Mouse (Mus musculus) left cerebral cortex, postnatal 25 days (tissue): ENCODE data around the gene Cobl. TPM values are rescaled to one million over a fixed set of nuclear protein-coding genes. Genes with fewer than 3 reads are reported as not detected.

Experiments
- DNase-seq, 2 experiments: peaks; one replicate each; pipeline ENCODE4 v3.0.0; 2022; ENCODE audit warnings: low spot score in 2 of 2, mixed read lengths in 1 of 2
- intact Hi-C: fragments of 180-260 bp; cut with DNase I; formaldehyde crosslinking; loops from one replicate; pipeline ENCODE4 v1.15.1; 2025
- total RNA-seq, 2 experiments: library from RNA; stranded (reverse); gene quantifications; 2 replicates each; pipeline ENCODE4 v1.2.3; 2021

The Cobl gene
- total RNA-seq, 2 experiments from 2014 or later: 106 to 126 TPM

GRCm38 (mm10) chr11:12340697-12341096 lies 124.1 kb downstream of the Cobl start:
- intact Hi-C loops: loop anchor here (5.0 kb wide), 2 partner anchors 313 to 348 kb away; no protein-coding TSS in a partner anchor

GRCm38 (mm10) chr11:12336145-12336544 lies 128.6 kb downstream of the Cobl start:
- DNase-seq: no peak
- intact Hi-C loops: no loop called here

More at GRCm38 (mm10) chr11:12340697-12341096, 124.1 kb downstream of the Cobl start:
- DNase-seq: peak in 1 of 2 experiments; percentile 11

GRCm38 (mm10) chr11:12331997-12332396 lies 132.8 kb downstream of the Cobl start:
- intact Hi-C loops: no loop called here
- DNase-seq: peak; percentile 49 to 73

GRCm38 (mm10) chr11:12321445-12321844 lies 143.3 kb downstream of the Cobl start:
- intact Hi-C loops: no loop called here
- DNase-seq: no peak

- intact Hi-C loops: no loop called here
- DNase-seq: peak in 1 of 2 experiments; percentile 17
These were observed 145.4 kb downstream of the Cobl start for GRCm38 (mm10) chr11:12319318-12319717.

GRCm38 (mm10) chr11:12315670-12316069 lies 149.1 kb downstream of the Cobl start:
- intact Hi-C loops: loop anchor here (2.0 kb wide), 2 partner anchors 43 to 217 kb away; no protein-coding TSS in a partner anchor
- no peak for DNase-seq

- DNase-seq: peak; percentile 29 to 32
- intact Hi-C loops: loop anchor here (2.0 kb wide), 2 partner anchors 44 to 218 kb away; no protein-coding TSS in a partner anchor
These were observed 150.3 kb downstream of the Cobl start for GRCm38 (mm10) chr11:12314278-12315043.

GRCm38 (mm10) chr11:12311419-12311818 lies 153.3 kb downstream of the Cobl start:
- DNase-seq: no peak
- intact Hi-C loops: no loop called here

- intact Hi-C loops: no loop called here
- no peak for DNase-seq
These were observed 155.2 kb downstream of the Cobl start for GRCm38 (mm10) chr11:12309423-12310023.

GRCm38 (mm10) chr11:12304879-12305278 lies 159.9 kb downstream of the Cobl start:
- intact Hi-C loops: no loop called here
- DNase-seq: no peak

GRCm38 (mm10) chr11:12299701-12300446 lies 164.9 kb downstream of the Cobl start:
- DNase-seq: peak in 1 of 2 experiments; percentile 38
- intact Hi-C loops: no loop called here

- DNase-seq: no peak
- intact Hi-C loops: loop anchor here (1.0 to 5.0 kb wide), 3 partner anchors 266 to 469 kb away; no protein-coding TSS in a partner anchor
These were observed 173.2 kb downstream of the Cobl start for GRCm38 (mm10) chr11:12291654-12291935.

GRCm38 (mm10) chr11:12290911-12291653 lies 173.7 kb downstream of the Cobl start:
- DNase-seq: peak; percentile 68
- intact Hi-C loops: loop anchor here (1.0 to 5.0 kb wide), 3 partner anchors 266 to 469 kb away; no protein-coding TSS in a partner anchor

GRCm38 (mm10) chr11:12285319-12286021 lies 179.3 kb downstream of the Cobl start:
- DNase-seq: no peak
- intact Hi-C loops: no loop called here

- intact Hi-C loops: no loop called here
- no peak for DNase-seq
These were observed 184.0 kb downstream of the Cobl start for GRCm38 (mm10) chr11:12280711-12281110.

GRCm38 (mm10) chr11:12274276-12274675 lies 190.5 kb downstream of the Cobl start:
- intact Hi-C loops: no loop called here
- no peak for DNase-seq

GRCm38 (mm10) chr11:12273726-12274125 lies 191.0 kb downstream of the Cobl start:
- intact Hi-C loops: no loop called here
- DNase-seq: no peak

GRCm38 (mm10) chr11:12258411-12258810 lies 206.3 kb downstream of the Cobl start:
- intact Hi-C loops: no loop called here
- no peak for DNase-seq
